Mouse (Mus musculus): ENCODE results near the gene Dek. TPM values are rescaled to one million over a fixed set of nuclear protein-coding genes. Genes with fewer than 3 reads are reported as not detected.

Dek gene
- polyA plus RNA-seq (2016; fragmentation: Nextera tagmentation; extraction: Ambion mirVana) = 328 and 346 TPM in 2 replicates

DNA sequence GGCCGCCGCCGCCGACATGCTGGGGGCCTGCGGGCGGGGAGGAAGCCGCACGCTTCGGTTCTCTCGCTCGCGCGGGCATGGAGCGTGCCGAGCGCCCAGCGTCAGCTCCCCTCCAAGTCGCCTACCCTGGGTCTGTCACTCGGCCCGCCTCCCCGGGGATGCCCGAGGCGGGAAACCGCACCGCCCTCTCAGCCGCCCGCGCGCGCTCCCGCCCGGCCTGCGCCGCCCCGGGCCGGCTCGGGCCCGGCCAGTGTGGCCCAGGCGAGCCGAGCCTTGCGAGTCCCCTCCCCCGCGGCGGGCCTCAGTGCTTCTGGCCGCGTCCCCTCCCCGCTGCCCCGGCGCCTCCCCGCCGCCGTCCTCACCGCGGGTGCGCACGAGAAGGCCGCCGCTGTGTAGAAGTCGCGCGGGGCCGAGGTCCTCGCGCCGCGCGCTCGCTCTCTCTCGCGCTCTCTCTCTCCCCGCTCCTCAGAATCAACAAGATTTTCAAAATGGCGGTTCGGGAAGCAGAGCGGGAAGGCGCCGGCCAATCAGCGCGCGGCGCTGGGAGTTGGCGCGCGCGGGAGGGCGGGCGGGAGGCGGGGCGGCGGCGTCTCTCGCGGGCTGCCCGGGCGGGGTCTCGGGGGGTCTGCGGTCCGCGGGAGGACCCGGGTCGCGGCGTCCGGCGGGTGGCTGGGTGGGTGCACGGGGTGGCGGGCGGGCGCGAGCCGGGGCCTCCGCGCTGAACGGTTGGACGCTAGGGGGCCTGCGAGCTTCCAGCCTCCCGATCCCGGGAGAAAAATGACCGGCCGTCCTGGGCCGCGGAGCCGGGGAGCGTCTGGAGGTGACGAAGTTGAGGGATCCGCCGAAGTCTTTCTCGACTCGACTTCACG is at the start of gene Dek:
Dek (minus strand) TSS at position 491 of the 869 bp plus-strand sequence.
- peak within 1 kb of the TSS; percentile 71 for H3K4me2 ChIP-seq (replicated peaks)
- peak within 1 kb of the TSS; percentile 100 for H3K27ac ChIP-seq
- peak; percentile 94 for ATAC-seq (ENCODE audit: insufficient number of reproducible peaks, insufficient read depth, low FRiP score, low TSS enrichment)
- H3K27me3 ChIP-seq = no peaks in the 10 kb centered on the region
- H3K36me3 ChIP-seq = peaks cover 5% of the 10 kb centered on the region; the same call in 1 of the 2 replicates
- H3K4me1 ChIP-seq = peaks cover 22% of the 10 kb centered on the region
- no peaks in the 10 kb centered on the region for H3K9me3 ChIP-seq
- WGBS = under 1% methylated on average over 113 of the region's 129 CpGs
- peak within 1 kb of the TSS; percentile 96 for H3K4me3 ChIP-seq
- H3K9ac ChIP-seq = peak within 1 kb of the TSS; percentile 98

DNA sequence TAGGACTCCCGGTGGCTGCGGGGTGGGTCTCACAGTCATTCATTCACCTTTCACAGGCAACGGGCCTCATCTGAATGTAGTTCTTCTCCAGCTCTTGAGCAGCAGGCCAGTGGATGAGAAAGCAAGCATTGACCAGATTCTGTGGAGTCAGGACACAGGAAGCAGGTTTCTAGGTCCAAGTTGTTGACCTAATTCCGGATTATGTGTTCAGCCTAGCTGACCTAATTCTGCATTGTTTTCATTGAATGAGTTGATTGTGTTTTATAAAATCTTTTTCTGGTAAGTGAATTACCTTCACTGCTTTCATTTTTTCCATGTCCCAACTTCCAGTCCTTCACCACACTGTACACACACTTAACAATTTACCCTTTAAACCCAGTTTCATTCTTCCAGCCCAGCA is 48.9 kb upstream of the Dek start:
- Histone ChIP-seq H3K9ac (no peak overlapping the region), H3K4me1 (peaks cover 11% of the 10 kb centered on the region; the same call in 1 of the 2 replicates), H3K27me3 (no peaks in the 10 kb centered on the region), H3K9me3 (no peaks in the 10 kb centered on the region), H3K36me3 (no peaks in the 10 kb centered on the region), H3K27ac (no peak overlapping the region), H3K4me3 (no peak overlapping the region), H3K4me2 (replicated peaks) (no peak overlapping the region)
- WGBS = 73% methylated on average over 4 of the region's 4 CpGs
- ATAC-seq (ENCODE audit: insufficient number of reproducible peaks, insufficient read depth, low FRiP score, low TSS enrichment) = no peak

DNA sequence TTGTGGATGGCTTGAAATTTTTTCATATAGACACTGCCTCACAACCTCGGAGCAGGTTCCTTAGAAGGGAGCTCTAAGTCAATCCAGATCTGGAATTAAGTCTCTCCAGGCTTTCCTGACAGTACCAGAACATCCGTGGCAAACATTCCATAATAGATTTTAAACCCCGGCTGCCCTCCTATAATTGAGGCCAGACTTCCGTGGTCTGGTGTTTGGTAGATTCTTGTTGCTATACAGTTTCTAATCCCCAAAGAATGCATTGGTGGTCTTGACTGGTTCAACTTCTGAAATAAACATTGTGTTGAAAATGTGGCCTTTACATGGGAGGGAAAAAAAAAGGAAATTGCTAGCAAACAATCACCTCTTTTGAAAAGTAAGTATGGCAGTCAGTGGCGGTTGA is 47.2 kb upstream of the Dek start:
- Histone ChIP-seq H3K4me3 (no peak overlapping the region), H3K9ac (no peak overlapping the region), H3K36me3 (no peaks in the 10 kb centered on the region), H3K4me2 (replicated peaks) (no peak overlapping the region), H3K4me1 (peaks cover 11% of the 10 kb centered on the region; the same call in 1 of the 2 replicates), H3K27ac (no peak overlapping the region), H3K9me3 (no peaks in the 10 kb centered on the region), H3K27me3 (no peaks in the 10 kb centered on the region)
- ATAC-seq (ENCODE audit: insufficient number of reproducible peaks, insufficient read depth, low FRiP score, low TSS enrichment) = no peak
- 35% methylated on average over 5 of the region's 5 CpGs for WGBS

DNA sequence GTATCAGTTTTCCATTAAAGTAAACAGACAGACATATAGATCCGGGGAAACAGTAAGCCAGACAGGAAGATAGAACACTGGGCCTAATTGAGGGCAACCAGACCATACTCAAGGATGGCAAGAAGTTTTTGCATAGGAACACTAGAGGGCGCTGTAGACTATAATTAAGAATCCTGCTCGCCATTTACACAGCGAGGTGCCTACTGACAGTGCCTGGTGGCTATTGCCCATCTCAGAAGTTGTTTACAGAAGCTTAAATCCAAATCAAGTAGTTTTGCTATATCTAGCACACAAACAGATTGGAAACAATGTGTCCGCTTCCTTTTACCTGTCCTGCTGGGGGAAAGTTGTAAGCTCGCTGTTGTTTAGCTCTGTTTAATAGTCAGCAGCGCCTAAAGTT is 46.4 kb upstream of the Dek start:
- H3K4me2 ChIP-seq (replicated peaks) = no peak overlapping the region
- 0 out of 2 replicates have a peak, but pooled peaks have one; percentile 49 for ATAC-seq (ENCODE audit: insufficient number of reproducible peaks, insufficient read depth, low FRiP score, low TSS enrichment)
- H3K36me3 ChIP-seq = no peaks in the 10 kb centered on the region
- H3K27ac ChIP-seq = no peak overlapping the region
- H3K9me3 ChIP-seq = no peaks in the 10 kb centered on the region
- no peak overlapping the region for H3K9ac ChIP-seq
- WGBS = 31% methylated on average over 7 of the region's 7 CpGs
- H3K4me1 ChIP-seq = peaks cover 11% of the 10 kb centered on the region; the same call in 1 of the 2 replicates
- no peaks in the 10 kb centered on the region for H3K27me3 ChIP-seq
- no peak overlapping the region for H3K4me3 ChIP-seq

DNA sequence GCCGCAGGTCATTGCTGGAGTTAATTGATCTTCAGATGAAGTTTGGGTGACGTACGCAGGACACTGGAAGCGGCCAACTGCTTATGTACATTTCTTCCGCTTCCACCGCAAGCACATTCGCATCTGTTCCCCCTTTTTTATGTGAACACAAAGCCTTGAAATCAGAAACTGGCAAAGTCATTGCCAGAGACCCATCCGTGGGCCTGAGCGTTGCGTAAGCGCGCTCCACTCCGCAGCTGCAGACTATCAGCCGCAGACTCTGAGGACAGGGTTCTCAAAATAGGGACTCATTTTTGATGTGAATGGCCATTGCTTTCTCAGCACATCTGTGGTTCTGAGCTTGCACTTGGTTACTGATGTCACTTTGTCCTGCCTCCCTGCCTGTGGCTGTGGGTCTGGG is 45.1 kb upstream of the Dek start:
- WGBS = 90% methylated on average over 14 of the region's 14 CpGs
- no peaks in the 10 kb centered on the region for H3K27me3 ChIP-seq
- no peak overlapping the region for H3K4me2 ChIP-seq (replicated peaks)
- no peak overlapping the region for H3K27ac ChIP-seq
- H3K9me3 ChIP-seq = no peaks in the 10 kb centered on the region
- peaks cover 12% of the 10 kb centered on the region; the same call in 1 of the 2 replicates for H3K4me1 ChIP-seq
- no peak for ATAC-seq (ENCODE audit: insufficient number of reproducible peaks, insufficient read depth, low FRiP score, low TSS enrichment)
- H3K9ac ChIP-seq = no peak overlapping the region
- no peak overlapping the region for H3K4me3 ChIP-seq
- no peaks in the 10 kb centered on the region for H3K36me3 ChIP-seq

DNA sequence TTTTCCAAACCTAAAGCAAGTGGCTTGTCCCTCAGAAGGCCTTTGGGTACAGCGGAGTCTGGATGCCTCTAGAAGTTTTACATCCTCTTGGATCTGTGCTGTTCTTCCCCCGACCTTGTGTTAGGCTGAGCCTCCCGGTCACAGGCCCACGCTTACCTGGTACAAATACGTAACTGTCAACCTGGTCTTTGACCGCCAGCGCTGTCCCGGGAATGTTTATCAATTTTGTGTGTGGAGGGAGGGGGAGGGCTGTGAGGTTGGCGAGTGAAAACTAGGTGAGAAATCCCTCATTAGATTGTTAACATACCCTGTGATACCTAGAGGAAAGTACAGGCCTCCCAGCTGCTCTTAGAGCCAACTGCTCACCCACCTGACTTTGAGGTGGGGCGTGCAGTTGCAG is 44.0 kb upstream of the Dek start:
- WGBS = 92% methylated on average over 10 of the region's 10 CpGs
- no peaks in the 10 kb centered on the region for H3K9me3 ChIP-seq
- H3K27me3 ChIP-seq = no peaks in the 10 kb centered on the region
- no peak overlapping the region for H3K9ac ChIP-seq
- H3K27ac ChIP-seq = no peak overlapping the region
- no peaks in the 10 kb centered on the region for H3K36me3 ChIP-seq
- H3K4me2 ChIP-seq (replicated peaks) = no peak overlapping the region
- peaks cover 16% of the 10 kb centered on the region; the same call in 1 of the 2 replicates for H3K4me1 ChIP-seq
- ATAC-seq (ENCODE audit: insufficient number of reproducible peaks, insufficient read depth, low FRiP score, low TSS enrichment) = no peak
- no peak overlapping the region for H3K4me3 ChIP-seq

DNA sequence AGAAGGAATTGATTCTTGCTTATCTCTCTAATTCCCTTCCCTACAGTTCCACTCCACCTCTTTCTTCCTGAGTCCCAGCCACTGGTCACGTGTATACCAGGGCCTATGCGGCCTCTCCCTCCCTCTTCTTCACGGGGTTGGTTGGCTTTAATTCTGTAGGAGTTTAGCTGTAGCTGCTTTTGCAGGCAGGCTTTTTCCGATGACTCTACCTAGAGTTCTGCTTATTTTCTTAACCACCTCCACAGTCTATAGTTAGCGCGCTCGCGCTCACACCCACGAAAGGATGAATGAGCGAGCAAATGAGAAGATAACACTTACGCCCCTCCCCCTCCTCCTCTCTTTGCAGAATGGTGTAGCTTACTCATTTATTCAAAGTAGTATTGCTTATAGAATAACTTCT is 42.6 kb upstream of the Dek start:
- Histone ChIP-seq H3K4me2 (replicated peaks) (no peak overlapping the region), H3K9me3 (no peaks in the 10 kb centered on the region), H3K36me3 (no peaks in the 10 kb centered on the region), H3K27me3 (no peaks in the 10 kb centered on the region), H3K27ac (no peak overlapping the region), H3K4me3 (no peak overlapping the region), H3K4me1 (peaks cover 12% of the 10 kb centered on the region; the same call in 1 of the 2 replicates), H3K9ac (no peak overlapping the region)
- no peak for ATAC-seq (ENCODE audit: insufficient number of reproducible peaks, insufficient read depth, low FRiP score, low TSS enrichment)
- 61% methylated on average over 11 of the region's 11 CpGs for WGBS

DNA sequence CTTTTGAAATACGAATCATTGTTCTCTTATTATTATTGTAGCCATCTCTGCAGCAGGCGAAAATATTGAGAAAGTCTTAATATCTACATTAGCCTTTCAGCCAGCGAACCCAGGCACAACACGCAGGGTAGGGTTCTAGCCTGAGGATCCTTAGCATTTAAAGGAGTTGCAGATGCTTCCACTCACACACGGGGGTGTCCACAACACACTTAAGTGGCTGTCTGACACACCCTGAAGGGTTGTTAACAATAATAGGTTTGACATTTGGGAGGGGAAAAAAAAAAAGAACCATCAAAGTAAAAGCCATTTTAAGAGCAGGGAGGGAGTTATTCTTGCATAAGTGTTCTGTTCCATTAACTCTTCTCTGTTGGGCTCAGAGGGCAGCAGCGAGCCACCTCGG is 40.4 kb upstream of the Dek start:
- peaks cover 6% of the 10 kb centered on the region; the same call in 1 of the 2 replicates for H3K4me1 ChIP-seq
- no peak overlapping the region for H3K27ac ChIP-seq
- no peak overlapping the region for H3K4me3 ChIP-seq
- no peak for ATAC-seq (ENCODE audit: insufficient number of reproducible peaks, insufficient read depth, low FRiP score, low TSS enrichment)
- no peaks in the 10 kb centered on the region for H3K9me3 ChIP-seq
- H3K36me3 ChIP-seq = no peaks in the 10 kb centered on the region
- no peak overlapping the region for H3K4me2 ChIP-seq (replicated peaks)
- no peaks in the 10 kb centered on the region for H3K27me3 ChIP-seq
- WGBS = 62% methylated on average over 7 of the region's 7 CpGs
- H3K9ac ChIP-seq = no peak overlapping the region

DNA sequence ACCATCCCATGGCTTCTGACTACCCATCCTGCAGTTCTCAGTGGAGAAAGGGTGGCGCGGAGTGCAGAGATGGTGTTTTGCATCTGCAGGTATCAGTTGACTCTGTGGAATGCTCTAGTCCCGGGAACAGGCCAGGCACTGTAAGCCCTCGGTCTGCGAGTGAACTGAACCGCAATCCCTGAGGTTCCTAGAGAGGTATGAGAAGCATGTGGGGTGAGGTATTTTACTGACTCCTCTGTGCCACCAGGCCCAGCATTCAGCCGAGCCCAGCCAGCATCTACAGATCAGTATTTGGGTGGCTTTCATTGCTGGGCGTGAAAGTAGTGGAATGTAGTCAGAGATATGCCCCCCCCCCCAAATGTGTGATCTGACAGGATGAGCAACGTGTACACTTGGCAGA is 39.9 kb upstream of the Dek start:
- WGBS = 41% methylated on average over 9 of the region's 9 CpGs
- Histone ChIP-seq H3K36me3 (no peaks in the 10 kb centered on the region), H3K4me2 (replicated peaks) (no peak overlapping the region), H3K27ac (no peak overlapping the region), H3K4me1 (peaks cover 6% of the 10 kb centered on the region; the same call in 1 of the 2 replicates), H3K27me3 (no peaks in the 10 kb centered on the region), H3K9ac (no peak overlapping the region), H3K9me3 (no peaks in the 10 kb centered on the region), H3K4me3 (no peak overlapping the region)
- ATAC-seq (ENCODE audit: insufficient number of reproducible peaks, insufficient read depth, low FRiP score, low TSS enrichment) = no peak

DNA sequence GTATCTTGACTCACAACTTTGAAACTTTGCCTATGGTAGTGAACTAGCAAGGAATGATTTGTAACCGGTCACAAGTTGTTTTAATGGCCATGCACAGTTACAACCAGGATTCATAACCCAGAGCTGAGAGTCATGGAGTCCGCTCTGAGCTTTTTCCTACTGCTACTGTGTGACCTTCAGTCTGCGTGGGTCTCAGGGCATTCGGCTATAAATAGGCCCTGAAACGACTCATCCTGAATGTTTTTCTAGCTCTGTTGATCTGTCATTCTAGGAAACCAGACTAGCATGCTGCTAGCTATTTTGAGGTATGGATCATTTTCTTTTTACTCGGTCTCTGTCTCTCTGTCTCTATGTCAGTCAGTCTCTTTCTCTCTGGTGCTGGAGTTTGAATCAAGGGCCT is 36.8 kb upstream of the Dek start:
- H3K36me3 ChIP-seq = no peaks in the 10 kb centered on the region
- no peak overlapping the region for H3K9ac ChIP-seq
- no peak overlapping the region for H3K27ac ChIP-seq
- no peak overlapping the region for H3K4me2 ChIP-seq (replicated peaks)
- H3K4me1 ChIP-seq = peaks cover 6% of the 10 kb centered on the region; the same call in 1 of the 2 replicates
- no peaks in the 10 kb centered on the region for H3K9me3 ChIP-seq
- H3K27me3 ChIP-seq = no peaks in the 10 kb centered on the region
- no peak overlapping the region for H3K4me3 ChIP-seq
- no peak for ATAC-seq (ENCODE audit: insufficient number of reproducible peaks, insufficient read depth, low FRiP score, low TSS enrichment)
- 72% methylated on average over 6 of the region's 6 CpGs for WGBS

DNA sequence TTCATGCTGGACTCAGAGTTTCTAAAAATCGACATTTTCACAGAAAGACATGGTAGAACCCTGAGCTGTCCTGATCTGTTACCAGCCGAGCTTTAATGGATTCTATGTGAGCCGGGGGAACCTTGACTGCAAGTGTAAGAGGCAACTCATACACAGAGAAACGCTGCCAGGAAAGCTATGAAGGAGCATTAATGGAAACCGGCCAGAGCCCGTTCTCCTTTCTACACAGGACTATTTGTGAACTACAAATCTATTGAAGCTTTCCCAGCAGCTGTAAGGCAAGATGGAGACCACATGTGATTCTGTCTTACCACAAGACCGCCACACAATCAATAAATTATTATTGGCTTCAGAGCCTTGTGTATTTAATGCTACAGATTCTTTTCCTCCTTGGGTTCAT is 29.7 kb upstream of the Dek start:
- H3K9ac ChIP-seq = no peak overlapping the region
- 78% methylated on average over 7 of the region's 7 CpGs for WGBS
- H3K4me3 ChIP-seq = no peak overlapping the region
- H3K9me3 ChIP-seq = no peaks in the 10 kb centered on the region
- H3K4me2 ChIP-seq (replicated peaks) = no peak overlapping the region
- H3K36me3 ChIP-seq = no peaks in the 10 kb centered on the region
- H3K27me3 ChIP-seq = no peaks in the 10 kb centered on the region
- ATAC-seq (ENCODE audit: insufficient number of reproducible peaks, insufficient read depth, low FRiP score, low TSS enrichment) = no peak
- H3K4me1 ChIP-seq = no peaks in the 10 kb centered on the region
- H3K27ac ChIP-seq = no peak overlapping the region

DNA sequence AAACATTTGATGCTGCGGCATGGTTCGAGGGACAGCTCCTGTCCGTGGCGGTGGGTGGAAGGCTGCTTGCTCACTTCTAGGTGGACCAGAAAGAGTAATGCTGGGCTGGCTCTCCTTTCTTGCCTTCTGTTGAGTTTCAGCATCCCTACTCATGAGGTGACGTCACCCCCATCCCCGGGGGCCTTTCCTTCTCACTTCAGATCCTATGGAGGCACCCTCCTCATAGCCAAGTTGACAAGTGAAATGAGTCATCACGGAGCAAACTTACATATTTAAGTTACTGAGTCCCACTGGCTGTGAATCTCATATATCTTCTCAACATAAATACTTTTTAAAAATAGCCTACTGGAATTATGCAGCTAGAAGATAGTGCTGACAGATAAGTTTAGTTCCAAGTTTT is 28.8 kb upstream of the Dek start:
- H3K4me2 ChIP-seq (replicated peaks) = no peak overlapping the region
- no peaks in the 10 kb centered on the region for H3K9me3 ChIP-seq
- no peak overlapping the region for H3K9ac ChIP-seq
- ATAC-seq (ENCODE audit: insufficient number of reproducible peaks, insufficient read depth, low FRiP score, low TSS enrichment) = no peak
- H3K36me3 ChIP-seq = no peaks in the 10 kb centered on the region
- no peak overlapping the region for H3K27ac ChIP-seq
- H3K27me3 ChIP-seq = no peaks in the 10 kb centered on the region
- H3K4me3 ChIP-seq = no peak overlapping the region
- H3K4me1 ChIP-seq = no peaks in the 10 kb centered on the region
- WGBS = 92% methylated on average over 7 of the region's 7 CpGs
